Mouse (Mus musculus) CH12.LX (cell line): ENCODE results near the gene Alb. TPM values are rescaled to one million over a fixed set of nuclear protein-coding genes. Genes with fewer than 3 reads are reported as not detected.

ENCODE experiments used
- DNase-seq: peaks from one replicate; pipeline ENCODE4 v3.0.0-alpha.2; 2013; ENCODE audit errors: extremely low read depth
- H3K27ac ChIP-seq: 2 replicates; pipeline ENCODE4 v1.5.1; 2012; ENCODE audit warnings: low read depth, mild to moderate bottlenecking, control low read depth, moderate library complexity; ENCODE audit not compliant: insufficient read depth
- H3K27me3 ChIP-seq: replicated peaks from 2 replicates; pipeline ENCODE3; 2012; ENCODE audit warnings: inconsistent platforms
- H3K36me3 ChIP-seq, 2 experiments: replicated peaks in 1 of 2; 2 replicates each; pipeline versions ENCODE3 to v1.6.1; 2012; ENCODE audit warnings: inconsistent platforms in 1 of 2, low read length in 1 of 2, mild to moderate bottlenecking in 1 of 2, mixed read lengths in 1 of 2, moderate library complexity in 1 of 2; ENCODE audit not compliant: control insufficient read depth in 1 of 2, insufficient read depth in 1 of 2
- H3K4me1 ChIP-seq, 2 experiments: 2 replicates each; pipeline ENCODE4 v1.6.1; 2012; ENCODE audit warnings: inconsistent platforms in 1 of 2, moderate library complexity in 1 of 2; ENCODE audit not compliant: insufficient read depth in 2 of 2, control insufficient read depth in 1 of 2
- H3K4me2 ChIP-seq: 2 replicates; pipeline ENCODE4 v1.6.1; 2012; ENCODE audit warnings: low read depth, mild to moderate bottlenecking, control low read depth; ENCODE audit not compliant: poor library complexity, insufficient read depth, severe bottlenecking
- H3K4me3 ChIP-seq, 3 experiments: fragments of 150-350 bp in 1 of 3; sonication (generic) in 1 of 3; replicated peaks in 1 of 3; 2 replicates each; pipeline versions ENCODE3 to v1.5.1; 2011 to 2012; ENCODE audit warnings: low read depth in 2 of 3, low read length in 2 of 3, mild to moderate bottlenecking in 2 of 3, moderate library complexity in 2 of 3, control low read depth in 1 of 3, improper control_type of control experiment in 1 of 3, inconsistent platforms in 1 of 3, mixed read lengths in 1 of 3; ENCODE audit not compliant: poor library complexity in 1 of 3
- H3K79me2 ChIP-seq: replicated peaks from 2 replicates; pipeline ENCODE4 v1.6.1; 2012; ENCODE audit warnings: mild to moderate bottlenecking, moderate library complexity; ENCODE audit not compliant: control insufficient read depth, poor library complexity, insufficient read depth, severe bottlenecking; ENCODE audit errors: extremely low read depth
- H3K9ac ChIP-seq: 2 replicates; pipeline ENCODE4 v1.6.1; 2012; ENCODE audit warnings: low read depth, mild to moderate bottlenecking, control low read depth, moderate library complexity; ENCODE audit not compliant: insufficient read depth
- H3K9me3 ChIP-seq: replicated peaks from 2 replicates; pipeline ENCODE3; 2012; ENCODE audit warnings: low read length, inconsistent platforms, mixed read lengths
- ELF1 ChIP-seq: IDR thresholded peaks from 2 replicates; pipeline ENCODE4 v1.6.1; 2014; ENCODE audit warnings: low read depth, mild to moderate bottlenecking, inconsistent platforms, low read length, improper control_type of control experiment
- GABPA ChIP-seq: IDR thresholded peaks from 2 replicates; pipeline ENCODE4 v1.6.1; 2012; ENCODE audit warnings: low read depth, low read length, improper control_type of control experiment, inconsistent platforms; ENCODE audit not compliant: insufficient replicate concordance
- MAZ ChIP-seq: IDR thresholded peaks from 2 replicates; pipeline ENCODE4 v1.6.1; 2012; ENCODE audit warnings: low read depth, mild to moderate bottlenecking, inconsistent platforms, low read length, improper control_type of control experiment, moderate library complexity
- MEF2A ChIP-seq: IDR thresholded peaks from 2 replicates; pipeline ENCODE4 v1.6.1; 2014; ENCODE audit warnings: low read depth, mild to moderate bottlenecking, inconsistent platforms, low read length, improper control_type of control experiment, borderline replicate concordance
- MXI1 ChIP-seq: IDR thresholded peaks from 2 replicates; pipeline ENCODE4 v1.6.1; 2011; ENCODE audit warnings: mild to moderate bottlenecking, low read depth, low read length, improper control_type of control experiment
- NRF1 ChIP-seq: IDR thresholded peaks from 2 replicates; pipeline ENCODE4 v1.6.1; 2014; ENCODE audit warnings: low read depth, mild to moderate bottlenecking, inconsistent platforms, low read length, improper control_type of control experiment, moderate library complexity
- POLR2AphosphoS2 ChIP-seq: IDR thresholded peaks from 2 replicates; pipeline ENCODE4 v1.6.1; 2011; ENCODE audit warnings: low read depth, low read length, improper control_type of control experiment
- RCOR1 ChIP-seq: conservative IDR thresholded peaks from 2 replicates; pipeline ENCODE4 v1.6.1; 2012; ENCODE audit warnings: low read depth, mild to moderate bottlenecking, inconsistent platforms, low read length, improper control_type of control experiment
- UBTF ChIP-seq: IDR thresholded peaks from 2 replicates; pipeline ENCODE4 v1.6.1; 2012; ENCODE audit warnings: low read depth, mild to moderate bottlenecking, inconsistent platforms, low read length, improper control_type of control experiment, moderate library complexity
- ZC3H11A ChIP-seq: IDR thresholded peaks from 2 replicates; pipeline ENCODE4 v1.6.1; 2012; ENCODE audit warnings: low read depth, mild to moderate bottlenecking, inconsistent platforms, low read length, improper control_type of control experiment
- ZNF384 ChIP-seq: IDR thresholded peaks from 2 replicates; pipeline ENCODE4 v1.6.1; 2012; ENCODE audit warnings: low read depth, low read length, improper control_type of control experiment, inconsistent platforms
- dilution Hi-C: fragments of 300-500 bp; cut with MboI; formaldehyde crosslinking; loops from 2 replicates; pipeline ENCODE4 v1.14.3; 2020; ENCODE audit warnings: low sequenced_read_pairs; ENCODE audit not compliant: extremely low pct_unique_long_range_greater_than_20kb, extremely low pct_ligation_motif_present
- in situ Hi-C: fragments of 300-500 bp; cut with MboI; formaldehyde crosslinking; loops from 3 replicates; pipeline ENCODE4 v1.14.3; 2019; ENCODE audit warnings: low sequenced_read_pairs, low pct_ligation_motif_present, low pct_unique_long_range_greater_than_20kb, mixed read lengths
- polyA plus RNA-seq: library from polyadenylated mRNA; unstranded; fragments of >175 nt; gene quantifications from 2 replicates; pipeline ENCODE4 v1.2.1, GENCODE M21; 2012; ENCODE audit warnings: low read depth; ENCODE audit not compliant: insufficient read length
- total RNA-seq, 2 experiments: library from RNA; depleted of rRNA; stranded (reverse); fragments of 300-350 nt in 1 of 2; fragments of >200 nt in 1 of 2; gene quantifications; 2 replicates each; pipeline ENCODE4 v1.2.3; 2012 to 2014

The Alb gene
- total and polyA plus RNA-seq, 3 experiments, result 0.40 TPM; not detected in 2

GRCm38 (mm10) chr5:90477308-90478140 lies 16.8 kb downstream of the Alb start:
- H3K36me3 ChIP-seq, result no peaks in the 10 kb centered on the region
- in situ Hi-C loops (loop anchor here (25.0 kb wide), 1 partner anchor 265 kb away; the partner anchor contains the start of gene Cox18), dilution Hi-C loops (no loop called here)
- no peak overlapping the region for H3K4me2 ChIP-seq
- H3K9me3 ChIP-seq, result no peaks in the 10 kb centered on the region
- H3K4me1 ChIP-seq, result peaks cover 5 to 18% of the 10 kb centered on the region in 2 experiments
- no peak for DNase-seq
- no peaks in the 10 kb centered on the region for H3K79me2 ChIP-seq
- H3K4me3 ChIP-seq, result no peak overlapping the region
- H3K9ac ChIP-seq, result no peak overlapping the region
- no peaks in the 10 kb centered on the region for H3K27me3 ChIP-seq
- H3K27ac ChIP-seq, result no peak overlapping the region
- no peak for TF ChIP-seq NRF1

GRCm38 (mm10) chr5:90478886-90479285 lies 18.2 kb downstream of the Alb start:
- TF ChIP-seq NRF1, result no peak
- no peak for TF ChIP-seq ELF1
- TF ChIP-seq POLR2AphosphoS2, result no peak
- no peak for TF ChIP-seq MXI1
- TF ChIP-seq ZC3H11A, result no peak
- no peak for TF ChIP-seq UBTF
- TF ChIP-seq RCOR1, result no peak
- no peak for TF ChIP-seq MEF2A
- TF ChIP-seq MAZ, result no peak
- no peak for TF ChIP-seq ZNF384
- TF ChIP-seq GABPA, result no peak
- Histone ChIP-seq H3K36me3 (no peaks in the 10 kb centered on the region), H3K4me1 (peaks cover 5 to 18% of the 10 kb centered on the region in 2 experiments), H3K27ac (no peak overlapping the region), H3K4me2 (no peak overlapping the region), H3K4me3 (no peak overlapping the region), H3K27me3 (no peaks in the 10 kb centered on the region), H3K9ac (no peak overlapping the region), H3K79me2 (no peaks in the 10 kb centered on the region), H3K9me3 (no peaks in the 10 kb centered on the region)
- DNase-seq, result no peak
- dilution Hi-C loops (no loop called here), in situ Hi-C loops (loop anchor here (25.0 kb wide), 1 partner anchor 267 kb away; the partner anchor contains the start of gene Cox18)
